Mouse (Mus musculus) MEL (cell line): Measurements from ENCODE around the gene Neu4. TPM values are rescaled to one million over a fixed set of nuclear protein-coding genes. Genes with fewer than 3 reads are reported as not detected.

Experiments used
- DNase-seq: peaks from one replicate; pipeline ENCODE4 v3.0.0; 2011; ENCODE audit warnings: low read depth, low spot score
- H3K27ac ChIP-seq: 2 replicates; pipeline ENCODE4 v1.5.1; 2012; ENCODE audit warnings: low read depth, mild to moderate bottlenecking, control low read depth, low read length, moderate library complexity; ENCODE audit not compliant: control insufficient read depth
- H3K27me3 ChIP-seq, 2 experiments: fragments of 150-350 bp in 1 of 2; sonication (generic) in 1 of 2; 2 replicates each; pipeline ENCODE4 v1.6.1; 2012; ENCODE audit warnings: low read length in 2 of 2, mild to moderate bottlenecking in 2 of 2, improper control_type of control experiment in 1 of 2, moderate library complexity in 1 of 2; ENCODE audit not compliant: insufficient read depth in 2 of 2, control insufficient read depth in 1 of 2
- H3K36me3 ChIP-seq, 2 experiments: 2 replicates each; pipeline ENCODE4 v1.6.1; 2012 to 2014; ENCODE audit warnings: low read length in 2 of 2, improper control_type of control experiment in 1 of 2, inconsistent platforms in 1 of 2, mild to moderate bottlenecking in 1 of 2; ENCODE audit not compliant: insufficient read depth in 2 of 2, control insufficient read depth in 1 of 2
- H3K4me1 ChIP-seq, 2 experiments: fragments of 150-350 bp in 1 of 2; sonication (generic) in 1 of 2; 2 replicates each; pipeline ENCODE4 v1.6.1; 2012; ENCODE audit warnings: low read length in 2 of 2, improper control_type of control experiment in 1 of 2, mild to moderate bottlenecking in 1 of 2; ENCODE audit not compliant: insufficient read depth in 2 of 2, control insufficient read depth in 1 of 2
- H3K4me3 ChIP-seq, 2 experiments: fragments of 150-350 bp in 1 of 2; sonication (generic) in 1 of 2; 2 replicates each; pipeline ENCODE4 v1.5.1; 2012; ENCODE audit warnings: low read depth in 2 of 2, low read length in 2 of 2, mild to moderate bottlenecking in 2 of 2, moderate library complexity in 2 of 2, control low read depth in 1 of 2, improper control_type of control experiment in 1 of 2; ENCODE audit not compliant: control insufficient read depth in 1 of 2, insufficient read depth in 1 of 2
- H3K79me2 ChIP-seq: 2 replicates; pipeline ENCODE4 v1.6.1; 2012; ENCODE audit warnings: mild to moderate bottlenecking, low read length, moderate library complexity; ENCODE audit not compliant: control insufficient read depth, poor library complexity, insufficient read depth
- H3K9ac ChIP-seq: 2 replicates; pipeline ENCODE4 v1.6.1; 2012; ENCODE audit warnings: low read depth, mild to moderate bottlenecking, control low read depth, low read length, moderate library complexity; ENCODE audit not compliant: control insufficient read depth, poor library complexity, severe bottlenecking
- H3K9me3 ChIP-seq: fragments of 150-350 bp; sonication (generic); replicated peaks from 2 replicates; pipeline ENCODE4 v1.6.1; 2012; ENCODE audit warnings: mild to moderate bottlenecking, low read length, improper control_type of control experiment, moderate library complexity; ENCODE audit not compliant: insufficient read depth
- CHD2 ChIP-seq: IDR thresholded peaks from 2 replicates; pipeline ENCODE4 v1.6.1; 2011; ENCODE audit warnings: low read length, improper control_type of control experiment
- E2F4 ChIP-seq: IDR thresholded peaks from 2 replicates; pipeline ENCODE4 v1.6.1; 2011; ENCODE audit warnings: low read depth, low read length, improper control_type of control experiment, borderline replicate concordance
- EP300 ChIP-seq, 2 experiments: IDR thresholded peaks; 2 replicates each; pipeline ENCODE4 v1.6.1; 2011; ENCODE audit warnings: improper control_type of control experiment in 2 of 2, low read length in 2 of 2, low read depth in 1 of 2, mild to moderate bottlenecking in 1 of 2
- ETS1 ChIP-seq: IDR thresholded peaks from 2 replicates; pipeline ENCODE4 v1.6.1; 2012; ENCODE audit warnings: low read depth, mild to moderate bottlenecking, inconsistent platforms, low read length, improper control_type of control experiment, moderate library complexity
- GABPA ChIP-seq: IDR thresholded peaks from 2 replicates; pipeline ENCODE4 v1.6.1; 2012; ENCODE audit warnings: low read depth, mild to moderate bottlenecking, inconsistent platforms, low read length, improper control_type of control experiment, moderate library complexity
- GATA1 ChIP-seq: IDR thresholded peaks from 2 replicates; pipeline ENCODE4 v1.6.1; 2011; ENCODE audit warnings: low read depth, low read length, improper control_type of control experiment
- JUND ChIP-seq: IDR thresholded peaks from 2 replicates; pipeline ENCODE4 v1.6.1; 2011; ENCODE audit warnings: low read depth, mild to moderate bottlenecking, improper control_type of control experiment, low read length
- KAT2A ChIP-seq: conservative IDR thresholded peaks from 2 replicates; pipeline ENCODE4 v1.6.1; 2012; ENCODE audit warnings: low read depth, low read length, improper control_type of control experiment, inconsistent platforms
- MAFK ChIP-seq: IDR thresholded peaks from 2 replicates; pipeline ENCODE4 v1.6.1; 2011; ENCODE audit warnings: low read depth, mild to moderate bottlenecking, low read length, improper control_type of control experiment, borderline replicate concordance
- MAZ ChIP-seq: IDR thresholded peaks from 2 replicates; pipeline ENCODE4 v1.6.1; 2012; ENCODE audit warnings: low read depth, mild to moderate bottlenecking, inconsistent platforms, low read length, improper control_type of control experiment
- MEF2A ChIP-seq: IDR thresholded peaks from 2 replicates; pipeline ENCODE4 v1.6.1; 2014; ENCODE audit warnings: low read depth, mild to moderate bottlenecking, inconsistent platforms, low read length, improper control_type of control experiment; ENCODE audit not compliant: poor library complexity, insufficient replicate concordance, severe bottlenecking; ENCODE audit errors: extremely low read depth
- MYB ChIP-seq: IDR thresholded peaks from 2 replicates; pipeline ENCODE4 v1.6.1; 2011; ENCODE audit warnings: mild to moderate bottlenecking, low read depth, low read length, improper control_type of control experiment
- NELFE ChIP-seq: IDR thresholded peaks from 2 replicates; pipeline ENCODE4 v1.6.1; 2011; ENCODE audit warnings: low read depth, low read length, improper control_type of control experiment
- POLR2A ChIP-seq, 2 experiments: IDR thresholded peaks; 2 replicates each; pipeline ENCODE4 v1.6.1; 2011 to 2012; ENCODE audit warnings: low read length in 2 of 2, mild to moderate bottlenecking in 2 of 2, control low read depth in 1 of 2, improper control_type of control experiment in 1 of 2, low read depth in 1 of 2, moderate library complexity in 1 of 2; ENCODE audit not compliant: control insufficient read depth in 1 of 2, insufficient read depth in 1 of 2, poor library complexity in 1 of 2
- POLR2AphosphoS2 ChIP-seq: IDR thresholded peaks from 2 replicates; pipeline ENCODE4 v1.6.1; 2011; ENCODE audit warnings: low read length, improper control_type of control experiment
- POLR2AphosphoS5 ChIP-seq: IDR thresholded peaks from 2 replicates; pipeline ENCODE4 v1.6.1; 2012; ENCODE audit warnings: low read depth, borderline replicate concordance, mild to moderate bottlenecking, inconsistent platforms, low read length, moderate library complexity, mixed read lengths
- RCOR1 ChIP-seq: IDR thresholded peaks from 2 replicates; pipeline ENCODE4 v1.6.1; 2012; ENCODE audit warnings: low read depth, mild to moderate bottlenecking, inconsistent platforms, low read length, improper control_type of control experiment
- SIN3A ChIP-seq: IDR thresholded peaks from 2 replicates; pipeline ENCODE4 v1.6.1; 2012; ENCODE audit warnings: low read length, improper control_type of control experiment, inconsistent platforms
- TAL1 ChIP-seq: IDR thresholded peaks from 2 replicates; pipeline ENCODE4 v1.6.1; 2012; ENCODE audit warnings: mild to moderate bottlenecking, inconsistent platforms, low read length, moderate library complexity, mixed read lengths
- TBP ChIP-seq: IDR thresholded peaks from 2 replicates; pipeline ENCODE4 v1.8.0; 2011; ENCODE audit warnings: low read depth, low read length, improper control_type of control experiment
- TCF12 ChIP-seq: IDR thresholded peaks from 2 replicates; pipeline ENCODE4 v1.6.1; 2014; ENCODE audit warnings: low read depth, mild to moderate bottlenecking, inconsistent platforms, low read length, improper control_type of control experiment, moderate library complexity
- UBTF ChIP-seq: IDR thresholded peaks from 2 replicates; pipeline ENCODE4 v1.6.1; 2012; ENCODE audit warnings: low read depth, mild to moderate bottlenecking, inconsistent platforms, low read length, improper control_type of control experiment, moderate library complexity, borderline replicate concordance; ENCODE audit not compliant: insufficient read depth
- USF1 ChIP-seq: IDR thresholded peaks from 2 replicates; pipeline ENCODE4 v1.6.1; 2014; ENCODE audit warnings: low read depth, mild to moderate bottlenecking, inconsistent platforms, low read length, improper control_type of control experiment, moderate library complexity
- USF2 ChIP-seq, 2 experiments: IDR thresholded peaks; 2 replicates each; pipeline ENCODE4 v1.6.1; 2011 to 2012; ENCODE audit warnings: improper control_type of control experiment in 2 of 2, low read length in 2 of 2, borderline replicate concordance in 1 of 2, inconsistent platforms in 1 of 2, low read depth in 1 of 2, mild to moderate bottlenecking in 1 of 2; ENCODE audit not compliant: insufficient read depth in 1 of 2
- ZC3H11A ChIP-seq: IDR thresholded peaks from 2 replicates; pipeline ENCODE4 v1.6.1; 2012; ENCODE audit warnings: low read depth, mild to moderate bottlenecking, inconsistent platforms, low read length, improper control_type of control experiment
- ZKSCAN1 ChIP-seq: IDR thresholded peaks from 2 replicates; pipeline ENCODE4 v1.6.1; 2012; ENCODE audit warnings: low read depth, mild to moderate bottlenecking, inconsistent platforms, low read length, improper control_type of control experiment, moderate library complexity
- polyA plus RNA-seq, 2 experiments: library from polyadenylated mRNA; stranded (reverse) in 1 of 2; unstranded in 1 of 2; fragments of >175 nt in 1 of 2; fragments of >200 nt in 1 of 2; gene quantifications; 2 replicates each; pipeline versions ENCODE4 v1.2.1 to v1.2.4; 2012; ENCODE audit warnings: low replicate concordance in 2 of 2, low read depth in 1 of 2; ENCODE audit not compliant: insufficient read length in 2 of 2, insufficient read depth in 1 of 2, missing spikeins in 1 of 2
- total RNA-seq: library from RNA; depleted of rRNA; stranded (reverse); fragments of 300-350 nt; gene quantifications from 2 replicates; pipeline ENCODE4 v1.2.3, GENCODE M21; 2012

The Neu4 gene
- total and polyA plus RNA-seq, 3 experiments: not detected

DNA sequence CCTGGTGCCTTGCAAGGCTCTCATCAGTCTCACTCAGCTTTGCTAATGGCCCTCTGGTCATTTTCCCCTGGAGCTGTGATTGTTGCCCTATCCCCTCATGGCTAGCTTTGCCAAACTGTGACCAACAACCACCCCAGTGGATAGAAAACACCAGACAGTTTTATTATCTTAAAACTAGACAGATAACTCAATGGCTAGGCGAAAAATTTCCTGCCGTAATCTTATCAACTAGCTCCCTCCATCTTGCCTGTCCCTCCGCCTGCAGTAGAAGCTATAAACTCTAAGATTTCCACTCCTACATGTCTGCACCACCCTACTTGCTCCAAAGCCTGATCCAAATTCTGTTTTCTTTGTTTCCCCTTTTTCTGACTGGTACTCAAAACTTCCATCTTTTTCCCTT, 34.1 kb upstream of the Neu4 start:
- H3K9me3 ChIP-seq: no peaks in the 10 kb centered on the region
- DNase-seq: peak; percentile 47
- peaks cover 13 to 27% of the 10 kb centered on the region in 2 experiments for H3K4me1 ChIP-seq
- H3K36me3 ChIP-seq: peaks cover 0 to 15% of the 10 kb centered on the region in 2 experiments; a peak in 2 of 4 replicates
- no peak overlapping the region for H3K4me3 ChIP-seq
- no peak overlapping the region for H3K9ac ChIP-seq
- TF ChIP-seq TBP: no peak
- TF ChIP-seq EP300 (IDR thresholded peaks at IDR 0.05; ENCODE audit: low read depth in 1 of 2, low read length in 2 of 2): peak; percentile 84 to 85
- no peak for TF ChIP-seq TAL1
- TF ChIP-seq E2F4: no peak
- no peak for TF ChIP-seq MAZ
- TF ChIP-seq POLR2AphosphoS5: no peak
- TF ChIP-seq MYB: no peak; the same call in 1 of the 2 replicates
- TF ChIP-seq CHD2: no peak
- peak; percentile 68 for TF ChIP-seq ETS1
- TF ChIP-seq USF2 (IDR thresholded peaks at IDR 0.05; ENCODE audit: borderline replicate concordance in 1 of 2, insufficient read depth in 1 of 2, low read depth in 1 of 2, low read length in 2 of 2): no peak
- TF ChIP-seq ZC3H11A: no peak
- no peak for TF ChIP-seq JUND
- no peak for TF ChIP-seq MEF2A
- no peak for TF ChIP-seq SIN3A
- TF ChIP-seq KAT2A: no peak
- peak; percentile 77 for TF ChIP-seq TCF12
- TF ChIP-seq UBTF: no peak
- TF ChIP-seq GATA1: peak; percentile 90
- no peak for TF ChIP-seq USF1
- no peak for TF ChIP-seq ZKSCAN1
- TF ChIP-seq MAFK: no peak
- no peak for TF ChIP-seq POLR2A (IDR thresholded peaks at IDR 0.05; ENCODE audit: control insufficient read depth in 1 of 2, insufficient read depth in 1 of 2, low read depth in 1 of 2, low read length in 2 of 2, poor library complexity in 1 of 2)
- no peak for TF ChIP-seq POLR2AphosphoS2
- TF ChIP-seq NELFE: no peak
- no peak for TF ChIP-seq GABPA
- peak; percentile 55; the same call in 1 of the 2 replicates for TF ChIP-seq RCOR1
- H3K27me3 ChIP-seq: no peaks in the 10 kb centered on the region
- no peaks in the 10 kb centered on the region for H3K79me2 ChIP-seq
- H3K27ac ChIP-seq: 0 out of 2 replicates have a peak overlapping the region, but pooled peaks have one; percentile 1
